Mouse (Mus musculus) intestine, embryonic 16.5 days (tissue): ENCODE measurements at regions not wholly inside any gene's neighbourhood (a gene's known extent, or its start where the extent isn't known, plus 50 kb on each side); places are given as distances from the start of the nearest gene placed in this dataset.

Experiments
- ATAC-seq: fragments of 200-750 bp; cut with Nextera tagmentation; 2 replicates; pipeline ENCODE4 v1.8.0; 2017; ENCODE audit warnings: moderate TSS enrichment, moderate library complexity
- H3K27ac ChIP-seq: fragments of 300-500 bp; sonication (generic); 2 replicates; pipeline ENCODE4 v1.5.1; 2014; ENCODE audit warnings: mild to moderate bottlenecking, low read length
- H3K27me3 ChIP-seq: fragments of 300-500 bp; sonication (generic); replicated peaks from 2 replicates; pipeline ENCODE4 v1.6.1; 2014; ENCODE audit warnings: low read length, control low read depth, mixed read lengths; ENCODE audit not compliant: control insufficient read depth, insufficient read depth
- H3K36me3 ChIP-seq: fragments of 300-500 bp; sonication (generic); 2 replicates; pipeline ENCODE4 v1.6.1; 2014; ENCODE audit warnings: low read length, control low read depth; ENCODE audit not compliant: control insufficient read depth, insufficient read depth
- H3K4me1 ChIP-seq: fragments of 300-500 bp; sonication (generic); 2 replicates; pipeline ENCODE4 v1.6.1; 2014; ENCODE audit warnings: low read length, control low read depth, mixed read lengths; ENCODE audit not compliant: control insufficient read depth, insufficient read depth
- H3K4me2 ChIP-seq: fragments of 300-500 bp; sonication (generic); 2 replicates; pipeline ENCODE4 v1.6.1; 2014; ENCODE audit warnings: low read depth, low read length, control low read depth
- H3K4me3 ChIP-seq: fragments of 300-500 bp; sonication (generic); 2 replicates; pipeline ENCODE4 v1.5.1; 2014; ENCODE audit warnings: mild to moderate bottlenecking, low read length
- H3K9ac ChIP-seq: fragments of 300-500 bp; sonication (generic); 2 replicates; pipeline ENCODE4 v1.6.1; 2014; ENCODE audit warnings: low read depth, low read length
- H3K9me3 ChIP-seq: fragments of 300-500 bp; sonication (generic); 2 replicates; pipeline ENCODE4 v1.6.1; 2016; ENCODE audit warnings: low read length, control low read depth; ENCODE audit not compliant: control insufficient read depth
- WGBS: fragments of 180-500 bp; shearing (Covaris S2); extraction: QIAGEN DNeasy Blood & Tissue Kit; methylation state at CpG from one replicate; pipeline ENCODE4 v1.1.7; 2014; 5-methylcytosine and 5-hydroxymethylcytosine counted together

DNA sequence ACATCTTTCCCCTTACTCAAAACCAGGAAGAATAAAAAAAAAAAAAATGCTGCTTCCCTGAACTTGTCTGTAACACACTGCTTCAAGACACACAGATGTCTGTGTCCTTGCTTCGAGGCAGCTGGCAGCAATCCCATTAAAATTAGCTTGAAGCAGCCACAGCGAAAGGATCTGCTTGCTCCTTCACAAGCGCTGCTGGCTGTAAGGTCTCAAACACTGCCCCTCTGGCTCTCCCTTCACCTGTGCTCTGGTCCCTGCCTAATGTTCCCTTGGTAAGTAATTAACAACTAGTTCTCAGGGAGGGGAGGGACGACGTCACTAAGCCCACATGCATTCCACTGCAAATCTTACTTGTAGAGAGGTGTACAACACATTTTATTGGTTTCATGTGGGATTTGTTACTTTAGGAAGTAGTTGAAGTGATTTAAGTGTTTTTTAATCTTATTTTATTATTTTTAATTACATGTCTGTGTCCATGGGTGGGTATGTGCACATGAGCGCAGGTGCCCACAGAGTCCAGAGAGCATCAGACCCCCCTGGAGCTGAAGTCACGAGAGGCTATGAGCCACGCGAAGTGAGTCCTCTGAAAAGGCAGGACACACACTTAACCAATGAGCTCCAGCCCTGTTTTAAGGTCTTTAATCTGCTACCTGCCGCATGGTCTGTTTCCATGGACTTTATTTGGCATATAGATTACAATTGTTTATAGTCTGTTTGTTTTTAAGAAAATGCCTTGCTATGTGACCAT is 61.1 kb upstream of the Cers6 start:
- Histone ChIP-seq H3K9ac (peak overlapping the region; percentile 48), H3K4me2 (no peak overlapping the region), H3K27me3 (no peaks in the 10 kb centered on the region), H3K36me3 (no peaks in the 10 kb centered on the region), H3K4me1 (0 out of 2 replicates have a peak, but pooled peaks cover 2% of the 10 kb centered on the region), H3K9me3 (no peaks in the 10 kb centered on the region), H3K4me3 (no peak overlapping the region), H3K27ac (no peak overlapping the region)
- 61% methylated on average over 10 of the region's 10 CpGs for WGBS
- no peak for ATAC-seq

GRCm38 (mm10) chr2:68804117-68804516 is 57.1 kb upstream of the Cers6 start:
- Histone ChIP-seq H3K4me1 (0 out of 2 replicates have a peak, but pooled peaks cover 2% of the 10 kb centered on the region), H3K27ac (peak overlapping the region; percentile 31; the same call in 1 of the 2 replicates), H3K9me3 (no peaks in the 10 kb centered on the region), H3K4me3 (no peak overlapping the region), H3K27me3 (no peaks in the 10 kb centered on the region), H3K36me3 (no peaks in the 10 kb centered on the region), H3K4me2 (no peak overlapping the region), H3K9ac (no peak overlapping the region)
- ATAC-seq: peak; percentile 89
- 66% methylated on average over 6 of the region's 6 CpGs for WGBS

GRCm38 (mm10) chr2:68805866-68806265 is 55.4 kb upstream of the Cers6 start:
- no peak overlapping the region for H3K4me2 ChIP-seq
- H3K27me3 ChIP-seq: no peaks in the 10 kb centered on the region
- H3K27ac ChIP-seq: 0 out of 2 replicates have a peak overlapping the region, but pooled peaks have one; percentile 33
- no peaks in the 10 kb centered on the region for H3K4me1 ChIP-seq
- H3K36me3 ChIP-seq: no peaks in the 10 kb centered on the region
- peak; percentile 67 for ATAC-seq
- H3K9me3 ChIP-seq: no peaks in the 10 kb centered on the region
- WGBS: 31% methylated on average over 3 of the region's 3 CpGs
- no peak overlapping the region for H3K9ac ChIP-seq
- no peak overlapping the region for H3K4me3 ChIP-seq

GRCm38 (mm10) chr2:68806311-68806895 is 54.8 kb upstream of the Cers6 start:
- Histone ChIP-seq H3K27me3 (no peaks in the 10 kb centered on the region), H3K4me2 (no peak overlapping the region), H3K4me3 (no peak overlapping the region), H3K9ac (no peak overlapping the region), H3K27ac (no peak overlapping the region), H3K36me3 (no peaks in the 10 kb centered on the region), H3K4me1 (no peaks in the 10 kb centered on the region), H3K9me3 (no peaks in the 10 kb centered on the region)
- 43% methylated on average over 10 of the region's 10 CpGs for WGBS
- no peak for ATAC-seq
